Mouse (Mus musculus) embryonic fibroblast, embryonic 13.5 days (primary cell): ENCODE data around the gene Itga9.

ENCODE experiments used
- CTCF ChIP-seq: IDR thresholded peaks from 2 replicates; pipeline ENCODE4 v1.5.1; 2011; ENCODE audit warnings: mild to moderate bottlenecking, control low read depth, low read length, moderate library complexity, borderline replicate concordance; ENCODE audit not compliant: insufficient read depth
- POLR2A ChIP-seq: IDR thresholded peaks from 2 replicates; pipeline ENCODE4 v1.6.1; 2011; ENCODE audit warnings: low read depth, mild to moderate bottlenecking, control low read depth, low read length, moderate library complexity

DNA sequence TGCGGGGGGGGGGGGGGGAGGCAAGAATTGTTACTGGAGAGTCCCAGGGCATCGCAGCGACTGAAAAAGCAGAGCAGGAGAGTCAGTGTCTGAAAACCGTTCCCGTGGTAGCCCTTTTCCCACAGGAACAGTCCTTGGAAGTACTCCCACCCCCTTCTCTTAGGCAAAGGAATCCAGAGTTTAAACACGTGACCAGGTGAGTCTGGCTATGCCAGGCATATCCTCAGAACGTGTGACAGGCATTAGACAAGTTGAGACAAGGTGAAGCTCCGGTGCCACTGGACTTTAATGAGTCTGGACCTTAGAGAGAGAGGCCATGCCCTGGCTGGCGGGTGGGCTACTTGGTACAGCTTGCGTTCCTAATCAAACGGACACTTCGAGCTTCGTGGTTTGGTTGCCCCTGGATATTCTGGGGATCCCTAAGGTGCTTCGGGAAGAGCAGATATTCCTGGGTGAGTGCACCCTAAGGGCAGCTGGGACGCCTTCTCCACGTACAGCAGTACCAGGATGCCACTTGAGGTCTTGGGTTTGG, 318.1 kb downstream of the Itga9 start:
- no peak; the same call in 1 of the 2 replicates for TF ChIP-seq POLR2A
- TF ChIP-seq CTCF, result no peak
